Mouse (Mus musculus) embryonic fibroblast, embryonic 13.5 days (primary cell): Measurements from ENCODE around the gene Flot1.

Source experiments
- CTCF ChIP-seq: IDR thresholded peaks from 2 replicates; pipeline ENCODE4 v1.5.1; 2011; ENCODE audit warnings: mild to moderate bottlenecking, control low read depth, low read length, moderate library complexity, borderline replicate concordance; ENCODE audit not compliant: insufficient read depth
- POLR2A ChIP-seq: IDR thresholded peaks from 2 replicates; pipeline ENCODE4 v1.6.1; 2011; ENCODE audit warnings: low read depth, mild to moderate bottlenecking, control low read depth, low read length, moderate library complexity

DNA sequence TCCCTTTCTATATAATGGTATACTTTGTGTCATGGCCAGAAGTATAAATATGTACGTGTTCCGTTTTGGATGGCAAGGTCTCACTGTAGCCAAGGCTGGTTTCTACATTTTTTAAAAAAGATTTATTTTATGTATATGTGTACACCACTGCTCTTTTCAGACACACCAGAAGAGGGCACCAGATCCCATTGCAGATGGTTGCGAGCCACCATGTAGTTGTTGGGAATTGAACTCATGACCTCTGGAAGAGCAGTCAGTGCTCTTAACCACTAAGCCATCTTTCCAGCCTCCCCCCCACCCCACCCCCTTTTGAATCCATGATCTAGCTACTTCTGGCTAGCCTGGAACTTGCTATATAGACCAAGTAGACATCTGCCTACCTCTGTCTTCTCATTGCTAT lies 20.5 kb downstream of the Flot1 start:
- TF ChIP-seq CTCF (no peak), POLR2A (no peak)
